Mouse (Mus musculus) olfactory bulb, adult 2 months (tissue): Measurements from ENCODE around the gene Arhgap1. TPM values are rescaled to one million over a fixed set of nuclear protein-coding genes. Genes with fewer than 3 reads are reported as not detected.

Experiments
- H3K27ac ChIP-seq: fragments of 200-500 bp; 2 replicates; pipeline ENCODE4 v1.5.1; 2012; ENCODE audit warnings: low read depth, low read length; ENCODE audit not compliant: insufficient read depth
- H3K4me1 ChIP-seq: fragments of 200-500 bp; 2 replicates; pipeline ENCODE4 v1.6.1; 2012; ENCODE audit warnings: low read length; ENCODE audit not compliant: control insufficient read depth, insufficient read depth
- H3K4me3 ChIP-seq: fragments of 200-500 bp; 2 replicates; pipeline ENCODE4 v1.5.1; 2012; ENCODE audit warnings: mild to moderate bottlenecking, low read depth, low read length, moderate library complexity; ENCODE audit not compliant: insufficient read depth
- CTCF ChIP-seq: fragments of 200-500 bp; IDR thresholded peaks from 2 replicates; pipeline ENCODE4 v1.5.1; 2012; ENCODE audit warnings: low read depth, mild to moderate bottlenecking, low read length, moderate library complexity; ENCODE audit not compliant: insufficient read depth
- POLR2A ChIP-seq: fragments of 200-500 bp; IDR thresholded peaks from 2 replicates; pipeline ENCODE4 v1.6.1; 2012; ENCODE audit warnings: mild to moderate bottlenecking, low read depth, low read length, moderate library complexity; ENCODE audit not compliant: insufficient read depth
- WGBS: fragments of 180-500 bp; shearing (Covaris S2); methylation state at CpG from one replicate; pipeline ENCODE4 v1.1.7; 2018; 5-methylcytosine and 5-hydroxymethylcytosine counted together
- polyA plus RNA-seq: library from polyadenylated mRNA; stranded (reverse); fragments of >200 nt; gene quantifications from 2 replicates; pipeline ENCODE4 v1.2.4, GENCODE M21; 2012; ENCODE audit warnings: low replicate concordance; ENCODE audit not compliant: missing spikeins, insufficient read depth, insufficient read length

Arhgap1 gene
- polyA plus RNA-seq, 1 experiment = not detected

DNA sequence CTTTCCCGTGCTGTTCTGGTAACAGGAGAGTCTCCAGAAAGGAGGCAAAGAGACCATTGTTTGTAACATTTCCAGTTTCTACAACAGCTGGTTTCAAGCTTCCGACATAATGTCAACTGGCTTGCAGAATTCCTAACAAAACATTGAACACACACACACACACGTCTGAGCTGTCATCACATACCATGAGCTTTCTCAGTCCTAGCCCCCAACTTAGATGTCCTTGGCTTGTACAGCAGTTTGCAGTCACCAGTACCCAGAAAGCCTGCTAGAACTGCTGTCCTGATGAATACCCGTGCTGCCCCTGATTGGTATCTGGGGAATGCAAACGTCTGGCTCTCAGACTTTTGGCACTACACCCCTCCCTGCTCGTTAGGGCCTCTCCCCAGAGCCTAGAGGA is 6.2 kb downstream of the Arhgap1 start:
- WGBS = 64% methylated on average over 6 of the region's 6 CpGs
- H3K4me3 ChIP-seq = no peak overlapping the region

DNA sequence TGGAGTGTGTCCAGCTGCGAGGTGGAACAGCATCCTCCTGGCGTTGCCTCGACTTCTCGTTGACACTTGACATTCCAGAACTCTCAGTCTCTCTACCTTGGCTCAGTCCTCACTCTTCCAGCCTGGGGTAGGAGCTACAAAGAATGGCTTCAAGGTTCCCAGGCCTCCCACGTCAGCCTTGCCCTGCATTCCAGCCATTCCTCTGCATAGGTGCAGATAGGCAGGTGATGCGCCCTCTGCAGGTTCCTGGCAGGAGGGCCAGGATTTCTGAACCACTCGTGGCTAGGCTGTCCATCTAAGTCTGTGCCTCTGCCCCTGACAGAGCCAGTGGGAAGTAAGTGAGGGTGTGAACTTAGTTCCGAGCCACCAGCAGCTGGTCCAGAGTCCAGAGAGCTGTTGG is 7.1 kb downstream of the Arhgap1 start:
- WGBS = 77% methylated on average over 8 of the region's 8 CpGs
- no peak overlapping the region for H3K4me3 ChIP-seq

More for the DNA sequence above, 6.2 kb downstream of the Arhgap1 start:
- H3K4me1 ChIP-seq = peaks cover 28% of the 10 kb centered on the region
- no peak overlapping the region for H3K27ac ChIP-seq
- TF ChIP-seq POLR2A (no peak), CTCF (no peak)

DNA sequence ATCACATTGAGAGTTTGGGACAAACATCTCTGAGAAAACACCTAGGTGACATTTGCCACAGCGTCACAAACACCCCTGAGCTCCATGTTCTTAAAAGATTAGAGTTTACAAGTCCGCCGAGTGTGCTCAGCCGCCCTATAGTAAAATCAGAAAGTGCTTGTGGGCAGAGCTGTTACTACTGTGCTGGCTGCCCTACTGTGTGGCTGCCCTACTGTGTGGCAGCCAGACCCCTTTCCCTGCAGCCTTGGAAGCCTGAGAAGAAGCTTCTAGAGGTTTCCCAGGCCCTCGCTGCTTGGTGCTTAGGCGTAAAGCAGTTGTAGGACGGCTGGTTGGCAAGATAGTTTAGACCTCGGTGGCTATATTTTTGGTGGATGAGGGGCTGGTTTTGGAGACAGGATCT is 10.0 kb downstream of the Arhgap1 start:
- Histone ChIP-seq H3K4me1 (0 out of 2 replicates have a peak, but pooled peaks cover 5% of the 10 kb centered on the region), H3K27ac (no peak overlapping the region), H3K4me3 (no peak overlapping the region)
- no peak for TF ChIP-seq POLR2A
- TF ChIP-seq CTCF = no peak
- WGBS = 97% methylated on average over 8 of the region's 8 CpGs

More for the DNA sequence above, 7.1 kb downstream of the Arhgap1 start:
- TF ChIP-seq CTCF (no peak), POLR2A (no peak)
- H3K27ac ChIP-seq = no peak overlapping the region
- H3K4me1 ChIP-seq = peaks cover 23% of the 10 kb centered on the region

DNA sequence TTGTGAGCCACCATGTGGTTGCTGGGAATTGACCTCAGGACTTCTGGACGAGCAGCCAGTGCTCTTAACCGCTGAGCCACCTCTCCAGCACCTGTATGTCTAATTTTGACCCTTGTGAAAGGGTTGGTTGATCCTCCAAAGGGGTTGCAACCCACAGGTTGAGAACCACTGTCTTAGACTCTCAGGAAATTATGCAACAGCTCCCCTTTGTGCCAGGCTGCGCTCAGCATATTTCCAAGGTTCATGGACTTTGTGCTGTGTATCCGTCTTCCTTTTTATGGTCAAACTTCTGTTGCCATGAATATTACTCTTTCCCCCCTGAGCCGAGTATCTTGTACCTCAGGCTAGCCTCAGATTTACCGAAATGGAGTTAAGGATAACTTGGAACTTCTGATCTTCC is 11.3 kb downstream of the Arhgap1 start:
- no peak overlapping the region for H3K4me3 ChIP-seq
- H3K27ac ChIP-seq = no peak overlapping the region
- TF ChIP-seq CTCF (no peak), POLR2A (no peak)
- H3K4me1 ChIP-seq = 0 out of 2 replicates have a peak, but pooled peaks cover 3% of the 10 kb centered on the region
- 93% methylated on average over 6 of the region's 6 CpGs for WGBS

DNA sequence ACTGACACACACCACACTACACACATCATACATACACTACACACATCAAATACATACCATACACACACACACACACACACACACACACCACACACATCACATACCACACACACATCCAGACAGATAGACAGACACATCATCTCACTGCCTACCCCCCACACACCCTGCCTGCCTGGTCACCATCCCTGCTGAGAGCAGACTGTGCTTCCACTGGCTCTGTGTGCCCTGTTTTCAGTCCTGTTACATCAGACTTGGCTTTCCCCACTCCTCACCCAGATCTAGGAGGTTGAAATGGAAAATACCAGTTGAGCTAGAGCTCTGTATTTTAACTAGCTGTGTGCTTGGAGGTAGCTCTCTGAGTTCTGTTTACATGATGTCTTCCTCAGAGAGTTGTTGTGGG is 15.1 kb downstream of the Arhgap1 start:
- no peak overlapping the region for H3K4me3 ChIP-seq
- no peak overlapping the region for H3K27ac ChIP-seq
- TF ChIP-seq CTCF (no peak), POLR2A (no peak)
- H3K4me1 ChIP-seq = no peaks in the 10 kb centered on the region

DNA sequence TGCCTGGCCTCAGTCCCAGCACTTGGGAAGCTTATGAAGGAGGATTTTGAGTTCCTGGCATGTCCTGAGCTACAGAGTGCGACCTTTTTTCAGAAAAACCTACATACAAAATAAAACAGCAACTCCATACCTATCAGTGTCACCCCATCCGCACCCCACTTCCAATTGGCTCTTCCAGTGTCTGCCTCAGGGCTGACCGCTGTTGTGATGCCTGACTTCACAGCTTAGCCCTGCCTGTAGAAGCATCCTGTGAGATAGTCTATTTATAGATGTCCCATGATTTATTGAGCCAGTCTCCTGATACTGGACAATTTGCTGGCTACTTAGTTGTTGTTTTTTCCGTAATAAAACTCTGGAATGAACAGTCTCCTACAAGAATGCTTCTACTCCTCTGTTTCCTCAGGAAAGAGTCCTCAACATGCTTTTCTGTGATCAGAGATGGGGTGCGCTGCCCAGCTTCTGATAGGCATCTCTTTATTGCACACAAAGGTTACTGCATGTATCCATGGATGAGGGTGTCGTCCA is 16.8 kb downstream of the Arhgap1 start:
- WGBS = 94% methylated on average over 6 of the region's 6 CpGs
- no peak for TF ChIP-seq CTCF
- no peak for TF ChIP-seq POLR2A
- H3K4me1 ChIP-seq = no peaks in the 10 kb centered on the region
- H3K27ac ChIP-seq = no peak overlapping the region
- H3K4me3 ChIP-seq = no peak overlapping the region

DNA sequence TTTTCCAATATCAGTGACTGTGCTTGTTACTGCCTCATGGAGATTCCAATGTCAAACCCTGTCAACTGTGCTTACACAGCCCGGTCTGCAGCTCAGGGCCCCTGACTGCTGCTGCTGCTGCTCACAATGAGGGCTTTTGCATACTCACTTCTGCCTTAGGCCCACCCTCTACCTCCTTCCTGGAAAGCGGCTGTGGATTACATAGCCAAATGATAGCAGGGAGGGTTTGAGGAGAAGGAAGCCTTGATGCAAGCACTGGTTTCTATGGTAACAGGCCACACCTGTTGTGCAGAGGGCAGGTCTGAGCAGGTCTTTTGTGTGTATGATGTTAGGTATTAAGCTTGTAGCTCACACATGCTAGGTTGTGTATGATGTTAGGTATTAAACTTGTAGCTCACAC is 18.1 kb downstream of the Arhgap1 start:
- no peak for TF ChIP-seq POLR2A
- TF ChIP-seq CTCF = no peak
- no peak overlapping the region for H3K27ac ChIP-seq
- no peaks in the 10 kb centered on the region for H3K4me1 ChIP-seq
- no peak overlapping the region for H3K4me3 ChIP-seq
- WGBS = 37% methylated on average over 2 of the region's 2 CpGs

DNA sequence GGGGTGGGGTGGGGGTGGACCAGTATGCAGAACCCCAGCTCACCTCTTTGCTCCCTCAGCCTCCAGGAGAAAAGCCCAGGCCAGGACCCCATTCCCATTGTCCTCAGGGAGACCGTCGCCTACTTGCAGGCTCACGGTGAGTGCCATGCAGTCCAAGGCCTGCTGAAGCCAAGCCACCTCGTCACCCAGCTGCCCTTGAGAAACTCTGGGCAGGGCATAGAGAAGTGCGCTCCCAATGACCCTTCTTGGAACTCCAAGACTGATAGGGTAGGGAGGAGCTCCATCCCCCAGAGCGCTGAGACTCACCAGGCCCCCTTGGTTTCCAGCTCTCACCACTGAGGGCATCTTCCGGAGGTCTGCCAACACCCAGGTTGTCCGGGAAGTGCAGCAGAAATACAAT is 19.7 kb downstream of the Arhgap1 start:
- Histone ChIP-seq H3K4me3 (no peak overlapping the region), H3K4me1 (0 out of 2 replicates have a peak, but pooled peaks cover 4% of the 10 kb centered on the region), H3K27ac (no peak overlapping the region)
- TF ChIP-seq CTCF (no peak), POLR2A (no peak)
- WGBS = 97% methylated on average over 8 of the region's 8 CpGs

DNA sequence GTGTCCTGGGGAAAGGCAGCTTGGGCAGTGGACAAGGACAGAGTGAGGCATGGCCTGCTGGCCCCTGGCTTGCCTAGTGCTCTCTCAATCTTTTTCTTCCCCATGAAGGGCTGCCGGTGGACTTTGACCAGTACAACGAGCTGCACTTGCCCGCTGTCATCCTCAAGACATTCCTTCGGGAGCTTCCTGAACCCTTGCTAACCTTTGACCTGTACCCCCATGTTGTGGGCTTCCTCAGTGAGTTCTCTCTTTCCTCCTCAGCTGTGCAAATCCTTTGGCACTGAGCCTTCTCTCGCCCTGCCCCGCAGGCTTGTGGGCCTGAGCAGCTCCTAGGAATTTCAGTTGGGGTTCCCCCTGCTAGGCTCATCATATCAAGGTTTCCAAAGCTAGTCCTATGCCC is 20.4 kb downstream of the Arhgap1 start:
- 0 out of 2 replicates have a peak, but pooled peaks cover 4% of the 10 kb centered on the region for H3K4me1 ChIP-seq
- no peak for TF ChIP-seq CTCF
- TF ChIP-seq POLR2A = no peak
- H3K4me3 ChIP-seq = no peak overlapping the region
- WGBS = 86% methylated on average over 6 of the region's 6 CpGs
- no peak overlapping the region for H3K27ac ChIP-seq

DNA sequence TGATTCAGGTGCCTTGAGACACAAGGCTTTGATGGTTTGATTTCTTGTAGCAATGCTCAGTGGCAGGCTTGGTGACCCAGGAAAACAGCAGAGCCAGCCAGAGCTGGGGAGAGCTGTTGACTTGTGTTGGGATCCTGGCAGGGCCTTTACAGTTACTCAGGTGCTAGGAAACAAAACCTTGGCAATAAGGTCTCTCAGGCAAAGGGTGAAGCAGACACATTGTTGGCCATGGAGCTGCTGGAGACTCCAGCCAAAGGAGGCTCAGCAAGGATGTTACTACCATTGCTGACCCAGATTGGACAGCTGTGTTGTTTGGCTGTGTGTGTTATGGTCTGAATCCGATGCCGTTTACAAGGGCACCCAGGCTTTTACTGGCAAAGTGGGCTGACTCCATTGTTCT is 23.9 kb downstream of the Arhgap1 start:
- Histone ChIP-seq H3K27ac (no peak overlapping the region), H3K4me3 (no peak overlapping the region), H3K4me1 (0 out of 2 replicates have a peak, but pooled peaks cover 4% of the 10 kb centered on the region)
- WGBS = 65% methylated on average over 2 of the region's 2 CpGs
- TF ChIP-seq CTCF = no peak
- no peak for TF ChIP-seq POLR2A
